Mouse (Mus musculus) heart, adult 9 months (tissue): Measurements from ENCODE around the gene Scd1.

Source experiments
- DNase-seq, 2 experiments: peaks; one replicate each; pipeline ENCODE4 v3.0.0; 2022; ENCODE audit warnings: low spot score in 2 of 2

Gene Scd1

DNA sequence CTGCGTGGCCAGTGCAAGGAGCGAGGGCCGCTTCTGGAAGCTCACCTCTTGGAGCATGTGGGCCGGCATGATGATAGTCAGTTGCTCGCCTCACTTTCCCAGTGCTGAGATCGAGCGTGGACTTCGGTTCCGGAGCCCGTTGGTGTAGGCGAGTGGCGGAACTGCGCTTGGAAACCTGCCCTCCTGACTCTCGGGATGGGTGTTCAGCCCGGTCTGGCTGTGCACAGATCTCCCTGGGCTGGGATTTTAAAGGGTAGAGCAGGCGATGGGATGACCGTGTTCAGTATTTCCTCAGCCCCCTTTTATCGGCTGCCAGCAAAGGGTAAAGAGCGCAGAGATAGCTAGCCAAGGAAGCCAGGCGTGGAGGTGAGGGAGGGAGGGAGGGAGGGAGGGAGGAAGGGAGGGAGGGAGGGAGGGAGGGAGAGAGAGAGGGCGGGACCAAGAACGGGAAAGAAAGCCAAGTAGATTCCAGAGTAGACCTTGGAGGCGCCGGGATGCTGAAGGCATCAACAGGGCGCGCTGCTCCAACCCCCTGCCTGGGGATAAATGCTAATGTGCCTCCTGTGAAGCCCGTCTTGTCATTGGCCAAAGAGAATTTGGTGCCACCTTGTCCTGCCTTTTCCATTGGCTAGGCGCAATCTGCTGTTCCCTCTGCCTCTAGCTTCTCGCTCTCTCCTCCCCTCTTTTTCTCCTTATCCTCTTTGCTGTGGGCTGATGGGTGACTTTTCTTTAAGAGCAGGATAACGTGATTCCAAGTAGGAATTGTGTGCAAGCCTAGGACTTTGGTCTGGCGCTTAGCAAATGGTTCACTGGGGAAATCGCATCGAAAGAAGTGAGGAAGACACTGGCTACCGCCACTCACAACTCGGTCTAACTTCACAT, at the start of gene Scd1:
TSS of gene Scd1 (minus strand) at position 539 of the 882 bp plus-strand sequence.
- DNase-seq = peak; percentile 67 to 78

DNA sequence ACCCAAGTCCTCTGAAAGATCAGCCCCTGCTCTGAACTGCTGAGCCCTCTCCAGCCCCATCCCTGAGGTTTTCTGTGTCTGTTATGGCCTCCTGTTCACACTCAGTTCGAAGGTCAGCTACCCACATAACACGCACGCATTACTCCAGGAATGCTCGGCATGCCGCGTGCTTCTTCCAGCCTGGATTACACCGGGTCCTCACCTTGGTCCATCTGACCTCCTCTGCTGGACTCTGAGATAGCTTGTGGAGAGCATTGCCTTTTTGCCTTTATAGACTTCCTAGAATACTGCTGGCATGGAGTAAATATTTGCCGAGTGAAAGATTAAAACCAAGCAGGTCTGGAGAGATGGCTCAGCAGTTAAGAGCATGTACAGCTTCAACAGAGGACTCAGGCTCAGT, 47.7 kb upstream of the Scd1 start:
- no peak for DNase-seq

DNA sequence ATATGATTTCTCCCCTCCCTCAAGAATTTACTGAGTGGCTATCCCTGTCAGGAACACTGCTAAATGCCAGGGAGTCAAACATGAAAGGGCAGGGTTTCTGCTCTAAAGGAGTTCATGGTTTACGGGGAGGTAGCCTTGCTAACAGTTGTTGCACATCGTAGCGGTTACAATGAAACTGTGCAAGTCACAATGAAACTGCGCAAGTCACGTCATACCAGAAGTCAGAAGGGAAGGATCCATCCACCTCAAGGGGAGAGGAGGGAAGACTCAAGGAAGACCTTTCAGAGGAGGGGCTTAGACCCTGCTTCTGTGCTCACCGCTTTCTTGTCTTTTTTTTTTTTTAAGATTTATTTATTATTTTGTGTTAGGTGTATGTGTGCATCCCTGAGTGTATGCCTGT, 47.2 kb upstream of the Scd1 start:
- no peak for DNase-seq

DNA sequence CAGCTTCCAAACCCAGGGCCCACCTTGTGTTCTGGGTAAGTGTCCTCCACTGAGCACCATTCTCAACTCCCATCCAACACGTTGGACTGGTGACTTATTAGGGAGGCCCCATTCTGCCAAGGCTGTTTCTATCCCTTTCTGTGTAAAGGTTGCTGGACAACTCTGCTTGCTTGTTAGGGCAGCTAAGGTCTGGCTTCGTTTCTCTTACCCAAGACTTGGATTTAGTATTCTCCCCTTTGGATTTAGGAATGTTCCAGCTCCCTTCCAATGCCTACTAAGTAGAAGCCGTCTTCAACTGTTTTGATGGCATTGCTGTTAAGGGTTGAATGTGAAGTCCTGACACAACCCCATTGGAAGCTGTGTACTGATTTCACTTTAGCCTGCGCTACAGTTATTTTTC, 40.2 kb upstream of the Scd1 start:
- DNase-seq = no peak

DNA sequence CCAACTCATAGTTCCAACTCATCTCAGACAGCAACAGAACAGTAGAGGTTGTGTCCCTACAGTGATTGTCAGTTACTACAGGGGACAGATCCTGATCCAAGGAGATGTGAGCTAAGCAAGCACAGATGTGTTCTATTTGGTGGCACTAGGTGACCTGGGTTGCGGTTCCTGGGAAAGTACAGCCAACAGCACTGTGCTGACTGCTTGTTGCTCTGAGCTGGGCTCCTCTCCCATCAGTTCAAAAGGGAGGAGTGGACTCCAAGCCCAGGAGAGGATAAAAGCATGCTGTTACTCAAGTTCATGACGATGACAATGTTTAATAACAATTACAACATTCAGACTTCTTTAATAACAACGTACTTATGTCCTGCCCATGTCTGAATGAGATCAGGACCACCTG, 38.1 kb upstream of the Scd1 start:
- peak in 1 of 2 experiments; percentile 27 for DNase-seq

DNA sequence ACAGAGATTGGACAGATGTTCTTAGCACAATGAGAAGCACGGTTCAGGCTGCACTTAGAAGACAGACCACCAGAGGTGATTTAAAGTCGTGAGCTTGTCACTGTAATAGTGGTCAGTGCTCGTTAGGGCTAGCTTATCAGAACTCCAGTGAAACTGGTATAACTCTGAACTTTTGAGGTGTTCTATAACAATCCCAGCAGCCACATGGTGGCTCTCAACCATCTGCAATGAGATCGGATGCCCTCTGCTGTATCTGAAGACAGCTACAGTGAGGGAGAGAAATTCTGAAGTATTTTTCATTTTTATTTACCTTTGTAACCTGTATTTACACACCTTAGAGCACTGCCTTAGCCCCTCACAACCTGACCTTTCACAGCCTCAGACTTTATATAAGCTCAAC, 31.6 kb upstream of the Scd1 start:
- no peak for DNase-seq

DNA sequence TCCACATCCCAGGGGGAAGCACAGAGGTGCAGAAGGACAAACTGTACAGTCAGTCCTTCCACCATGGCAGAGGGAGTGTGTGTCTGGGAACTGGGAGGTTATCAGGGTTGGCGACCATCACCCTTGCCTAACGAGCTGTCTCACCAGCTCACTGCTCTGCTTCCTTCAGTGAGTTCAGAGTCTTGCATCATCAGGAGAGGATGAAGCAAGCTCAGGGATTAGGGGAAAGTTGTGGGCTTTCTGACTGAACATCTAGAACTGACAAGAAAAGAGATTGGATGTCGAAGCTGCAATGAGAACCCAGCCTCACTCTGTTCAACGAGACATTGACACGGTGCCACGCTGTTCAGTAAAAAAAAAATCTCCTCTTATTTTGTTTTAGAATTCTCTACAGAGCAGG, 30.3 kb upstream of the Scd1 start:
- DNase-seq = no peak

DNA sequence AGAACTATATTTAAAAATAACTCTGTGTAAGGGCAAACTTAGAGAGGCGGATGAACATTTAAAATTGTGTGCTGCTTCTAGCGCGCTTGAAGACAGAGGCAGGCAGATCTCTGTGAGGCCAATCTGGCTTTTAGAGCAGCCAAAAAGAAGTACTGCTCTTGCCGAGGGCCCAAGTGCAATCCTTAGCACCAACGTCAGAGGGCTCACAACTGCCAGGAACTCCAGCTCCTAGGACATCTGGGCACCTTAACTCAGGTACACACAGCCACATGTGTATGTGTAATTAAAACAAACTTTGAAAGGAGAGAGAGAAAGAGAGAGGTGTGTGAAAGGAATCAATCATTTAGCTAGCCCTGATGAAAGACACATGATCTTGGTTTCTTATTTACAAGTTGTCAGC, 24.4 kb upstream of the Scd1 start:
- DNase-seq = no peak

DNA sequence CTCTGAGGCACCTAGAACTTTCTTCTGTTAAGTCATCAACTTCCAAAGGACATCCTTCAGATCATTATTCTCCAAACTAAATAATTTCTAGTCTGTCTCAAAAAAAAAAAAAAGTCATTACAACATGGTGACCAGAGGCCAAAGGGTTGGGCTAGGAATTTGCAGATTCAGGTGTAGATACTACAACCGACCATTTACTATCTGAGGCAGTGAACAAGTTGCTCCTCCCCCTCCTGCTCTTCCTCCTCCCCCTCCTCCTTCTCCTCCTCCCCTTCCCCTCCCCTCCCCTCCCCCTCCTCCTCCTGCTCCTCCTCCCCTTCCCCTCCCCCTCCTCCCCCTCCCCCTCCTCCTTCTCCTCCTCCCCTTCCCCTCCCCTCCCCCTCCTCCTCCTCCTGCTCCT, 20.0 kb upstream of the Scd1 start:
- no peak for DNase-seq

DNA sequence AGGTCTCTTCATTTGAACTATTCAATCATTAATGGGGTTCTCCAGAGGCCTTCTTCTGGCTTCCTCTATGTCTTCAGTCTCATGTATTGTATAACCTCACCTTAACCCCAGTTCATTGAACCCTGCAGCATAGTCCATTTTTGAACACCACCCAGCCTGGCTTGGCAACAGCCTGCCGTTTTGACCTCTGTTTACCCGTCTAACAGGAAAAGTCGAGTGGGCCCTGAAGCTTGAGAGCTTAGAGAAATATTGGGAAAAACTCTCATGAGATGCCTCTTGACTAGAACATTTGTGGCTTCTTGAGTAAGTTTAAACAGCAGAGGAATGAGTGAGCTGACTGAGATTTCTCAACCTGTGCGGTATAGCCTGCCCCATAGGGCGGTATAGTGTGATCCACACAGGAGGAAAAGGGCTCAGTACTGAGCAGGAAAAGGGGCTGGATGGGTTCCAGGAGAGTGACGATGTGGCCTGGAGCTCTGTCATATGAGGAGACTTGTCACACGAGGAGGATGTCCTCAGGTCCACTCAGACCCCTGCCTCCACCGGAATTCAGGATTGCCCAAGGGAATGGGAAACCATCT, 14.5 kb upstream of the Scd1 start:
- DNase-seq = peak; percentile 19 to 37

DNA sequence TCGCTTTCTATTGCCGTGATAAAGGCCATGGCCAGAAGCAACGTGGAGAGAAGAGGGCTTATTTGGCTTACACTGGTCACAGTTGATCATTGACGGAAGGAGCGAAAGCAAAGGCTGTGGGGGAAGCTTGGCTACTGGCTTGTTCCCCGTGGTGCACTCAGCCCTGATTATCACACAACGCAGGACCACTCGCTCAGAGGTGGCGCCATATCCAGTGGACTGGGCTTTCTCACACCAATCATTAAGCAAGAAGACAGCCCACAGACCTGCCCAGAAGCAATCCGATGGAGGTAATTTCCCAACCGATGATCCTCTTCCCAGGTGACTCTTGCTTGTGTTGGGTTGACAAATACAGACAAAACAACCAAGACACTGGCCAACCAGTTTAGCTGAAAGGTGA, 11.9 kb upstream of the Scd1 start:
- no peak for DNase-seq

DNA sequence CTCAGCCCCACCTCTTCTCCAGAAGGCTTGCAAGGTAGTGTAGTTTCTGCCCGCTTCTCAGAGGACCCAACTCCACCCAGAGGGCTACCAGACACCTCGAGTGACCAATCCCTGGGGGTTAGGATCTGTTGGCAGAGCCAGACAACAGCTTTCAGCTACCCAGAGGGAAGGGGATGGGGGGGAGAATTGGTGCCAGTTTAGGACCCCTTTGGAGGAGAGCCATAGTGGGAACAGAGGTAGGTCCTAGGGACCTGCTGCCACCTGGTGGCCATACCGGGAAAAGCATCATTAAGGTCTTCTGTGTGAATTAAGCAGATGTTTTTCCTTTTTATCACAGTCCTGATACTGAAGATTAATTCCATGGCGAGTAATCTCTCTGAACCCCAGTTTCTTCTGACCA, 11.3 kb upstream of the Scd1 start:
- peak; percentile 17 to 63 for DNase-seq

DNA sequence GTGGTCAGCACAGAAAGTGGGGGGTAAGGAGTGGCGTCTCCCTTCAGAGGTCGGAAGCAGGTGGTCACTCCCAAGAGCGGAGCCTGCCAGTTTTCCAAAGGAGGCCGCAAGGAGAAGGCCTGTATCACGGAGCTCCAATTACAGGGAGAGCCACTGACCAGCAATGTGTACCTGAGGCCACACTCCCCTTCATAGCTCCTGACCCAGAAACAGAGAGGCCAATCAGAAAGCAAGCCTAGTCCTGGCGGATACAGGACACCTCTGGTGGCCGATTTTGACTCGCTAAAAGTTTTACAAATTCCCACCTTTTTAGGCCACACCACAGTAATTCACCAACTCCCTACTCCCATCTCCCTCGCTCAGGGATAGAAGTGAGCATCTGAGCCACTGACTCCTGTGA, 10.9 kb upstream of the Scd1 start:
- DNase-seq = no peak

DNA sequence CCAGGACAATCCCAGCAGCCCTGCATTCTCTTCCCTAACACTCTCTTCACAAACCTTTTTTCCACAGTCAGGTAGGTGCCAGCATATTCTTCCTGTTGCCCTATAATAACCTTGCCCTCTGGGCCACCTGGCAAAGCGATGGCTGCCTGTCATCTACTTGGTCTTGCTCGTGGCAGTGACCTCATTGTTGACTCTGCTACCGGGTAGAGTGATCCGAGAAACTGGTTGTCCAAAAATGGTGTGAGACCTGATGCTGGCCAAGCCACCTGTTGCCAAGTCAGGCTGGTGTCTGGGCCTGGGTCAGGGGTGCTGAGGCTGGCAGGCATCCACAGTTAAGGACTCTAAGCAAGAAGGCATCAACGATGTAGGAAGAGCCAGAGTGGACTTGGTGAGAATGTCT, 10.4 kb upstream of the Scd1 start:
- no peak for DNase-seq

DNA sequence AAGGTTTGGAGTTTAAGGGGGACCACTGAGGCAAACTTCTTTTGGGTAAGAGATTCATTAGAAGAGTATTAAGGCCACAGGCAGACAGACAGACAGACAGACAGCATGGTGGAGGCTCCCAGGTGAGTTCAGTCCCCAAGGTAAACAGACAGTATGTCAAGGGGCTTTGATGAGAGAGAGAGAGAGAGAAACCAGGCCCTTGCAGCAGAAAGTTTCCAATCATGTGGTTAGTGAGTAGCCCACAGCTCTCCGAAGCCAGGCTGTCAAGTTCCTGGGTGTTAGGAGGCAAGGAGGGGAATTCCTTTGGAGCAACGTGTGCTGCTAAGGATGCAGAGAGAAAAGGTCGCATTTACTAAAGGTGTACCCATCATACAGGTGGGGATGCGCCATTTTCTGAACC, 9.8 kb upstream of the Scd1 start:
- DNase-seq = no peak

DNA sequence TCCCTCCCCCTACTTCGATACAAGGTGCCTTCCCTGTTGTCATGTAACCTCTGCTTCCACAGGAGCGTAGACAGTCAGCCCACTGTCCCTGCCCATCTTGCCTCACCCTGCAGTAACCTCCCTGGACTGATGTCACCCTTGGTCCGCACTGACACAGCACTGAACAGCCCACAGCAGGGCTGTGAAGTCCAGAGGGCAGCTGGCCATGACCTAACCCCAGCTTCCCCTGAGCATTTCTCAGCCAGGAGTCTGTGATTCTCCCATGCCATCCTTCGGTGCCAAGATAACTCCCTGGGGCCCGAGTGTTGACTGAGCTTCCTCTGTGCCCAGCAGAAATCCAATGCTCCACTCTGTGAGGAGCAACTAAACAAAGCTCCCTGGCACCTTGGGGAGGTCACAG, 8.6 kb upstream of the Scd1 start:
- DNase-seq = no peak

DNA sequence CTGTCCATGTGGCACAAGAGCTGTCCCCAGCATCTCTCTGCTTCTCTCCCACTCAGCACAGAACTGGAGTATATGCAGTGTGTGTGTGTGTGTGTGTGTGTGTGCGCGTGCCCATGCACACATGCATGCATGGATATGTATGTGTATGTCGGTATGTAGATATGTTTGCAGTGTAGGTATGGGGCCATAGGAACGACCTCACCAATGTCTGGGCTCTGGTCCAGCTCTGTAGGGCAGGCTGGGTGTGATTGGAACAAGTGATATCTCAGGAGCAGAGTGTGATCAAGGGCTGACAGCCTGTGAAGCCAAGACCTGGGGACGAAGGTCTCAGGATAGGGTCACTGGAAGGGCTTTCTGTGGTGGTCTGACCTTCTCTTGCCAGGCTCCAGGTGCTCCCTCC, 7.8 kb upstream of the Scd1 start:
- DNase-seq = no peak

DNA sequence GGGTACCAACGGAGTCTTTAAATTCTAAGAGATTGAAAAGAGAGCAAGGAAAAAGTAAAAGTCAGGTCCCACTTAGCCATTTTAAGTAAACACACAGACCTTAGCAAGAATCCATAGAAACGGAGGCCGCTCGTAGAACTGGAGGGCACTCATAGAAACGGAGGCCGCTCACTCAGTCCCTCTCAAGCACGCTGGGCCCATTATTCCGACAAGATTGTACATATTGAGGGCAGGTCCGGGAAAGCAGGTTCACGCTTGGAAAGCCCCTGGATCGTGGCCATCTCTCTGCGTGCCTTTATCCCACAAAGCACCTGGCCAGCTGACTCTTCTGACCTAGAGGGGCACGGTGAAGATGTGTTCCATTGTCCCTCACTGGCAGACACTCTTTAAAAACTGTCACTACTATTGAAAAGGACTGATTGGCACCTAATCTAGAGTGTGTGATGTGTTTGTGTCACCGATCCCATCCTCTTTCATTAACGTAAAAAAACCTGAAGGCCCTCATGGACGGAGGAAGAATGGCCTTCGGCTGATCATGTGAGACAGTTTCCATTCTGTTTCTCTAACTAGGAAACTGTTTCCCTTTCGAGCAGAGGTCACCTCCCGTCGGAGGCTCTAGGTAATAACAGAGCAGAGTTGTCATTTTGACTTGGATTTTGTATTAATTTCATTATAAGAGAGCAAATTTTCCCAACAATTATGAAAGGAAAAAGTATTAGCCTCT, 2.8 kb upstream of the Scd1 start:
- DNase-seq = no peak

DNA sequence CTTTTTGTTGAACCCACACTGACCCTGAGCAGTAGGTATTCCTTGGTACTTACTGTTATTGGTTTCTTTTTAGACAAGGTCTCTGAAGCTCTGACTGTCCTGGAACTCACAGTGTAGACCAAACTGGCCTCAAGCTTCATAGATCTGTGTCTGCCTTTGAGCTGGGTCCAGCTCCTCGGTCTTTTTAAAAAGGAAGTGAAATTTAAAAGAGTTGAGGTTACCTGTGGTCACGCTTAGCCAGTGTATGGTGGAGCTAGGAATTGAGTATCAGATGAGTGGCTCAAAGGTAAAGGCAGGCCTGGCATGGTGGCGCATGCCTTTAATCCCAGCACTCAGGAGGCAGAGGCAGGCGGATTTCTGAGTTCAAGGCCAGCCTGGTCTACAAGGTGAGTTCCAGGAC, 916 bp upstream of the Scd1 start:
- no peak for DNase-seq

DNA sequence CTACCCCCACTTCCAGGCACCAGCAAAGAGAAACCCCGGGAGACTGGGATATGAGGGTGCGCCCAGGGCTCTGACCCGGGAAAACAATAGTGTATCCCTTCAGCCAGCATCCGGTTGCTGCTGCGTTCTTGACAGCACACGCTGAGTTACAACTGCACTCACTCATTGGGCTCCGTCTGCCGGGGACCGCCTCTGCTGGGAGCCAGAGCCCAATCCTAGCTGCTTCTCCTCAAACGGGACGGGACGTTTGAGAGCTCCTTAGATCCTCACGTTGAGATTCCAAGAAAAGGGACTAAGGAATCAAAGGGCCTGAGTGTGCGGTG, 505 bp upstream of the Scd1 start:
- peak; percentile 81 to 87 for DNase-seq

DNA sequence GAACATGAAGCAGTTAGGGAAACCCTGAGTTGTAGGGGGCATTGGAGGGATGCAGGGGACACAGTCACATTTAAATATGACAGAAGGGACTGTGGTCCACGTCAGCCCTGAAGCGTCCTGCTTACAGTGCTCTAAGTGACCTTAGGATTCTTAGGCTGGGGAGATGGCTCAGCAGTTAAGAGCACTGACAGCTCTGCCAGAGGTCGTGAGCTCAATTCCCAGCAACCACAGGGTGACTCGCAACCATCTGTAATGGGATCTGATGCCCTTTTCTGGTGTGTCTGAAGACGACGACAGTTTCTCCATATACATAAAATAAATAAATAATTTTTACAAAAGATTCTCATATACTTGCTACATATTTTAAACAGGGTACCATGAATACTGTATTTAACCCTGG, 4.1 kb downstream of the Scd1 start:
- no peak for DNase-seq

DNA sequence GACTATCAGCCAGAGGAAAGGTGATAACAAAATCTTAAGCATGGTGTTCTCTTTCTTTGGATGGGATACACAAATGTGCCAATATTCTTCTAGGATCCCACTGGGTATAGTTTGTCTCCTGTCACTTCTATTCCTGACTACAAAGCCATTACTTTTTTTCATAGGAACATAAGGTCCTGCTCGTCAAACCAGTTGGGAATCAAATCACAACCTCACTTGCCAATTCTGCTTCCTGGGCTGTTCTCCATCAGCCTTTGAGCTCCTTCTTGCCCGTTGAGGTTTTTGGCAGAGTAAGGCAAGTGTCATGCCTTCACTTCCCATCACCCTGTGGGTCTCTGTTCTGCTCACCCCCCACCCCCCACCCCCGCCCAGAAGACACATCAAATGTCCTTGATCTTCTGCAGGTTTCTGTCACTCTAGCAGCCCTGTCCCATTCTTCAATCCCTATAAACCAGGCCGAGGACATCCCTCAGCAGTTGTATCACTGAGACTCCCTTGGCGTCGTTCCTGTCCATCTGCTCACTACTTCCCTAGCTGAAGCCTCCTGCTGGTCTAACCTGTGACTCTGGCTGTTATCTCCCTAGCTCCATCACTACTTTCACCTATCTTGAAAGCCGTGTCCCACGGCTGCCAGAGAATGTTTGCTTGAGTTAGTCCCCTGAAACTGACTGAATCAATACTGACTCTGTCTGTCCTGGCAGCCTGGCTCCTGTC, 7.0 kb downstream of the Scd1 start:
- DNase-seq = no peak

DNA sequence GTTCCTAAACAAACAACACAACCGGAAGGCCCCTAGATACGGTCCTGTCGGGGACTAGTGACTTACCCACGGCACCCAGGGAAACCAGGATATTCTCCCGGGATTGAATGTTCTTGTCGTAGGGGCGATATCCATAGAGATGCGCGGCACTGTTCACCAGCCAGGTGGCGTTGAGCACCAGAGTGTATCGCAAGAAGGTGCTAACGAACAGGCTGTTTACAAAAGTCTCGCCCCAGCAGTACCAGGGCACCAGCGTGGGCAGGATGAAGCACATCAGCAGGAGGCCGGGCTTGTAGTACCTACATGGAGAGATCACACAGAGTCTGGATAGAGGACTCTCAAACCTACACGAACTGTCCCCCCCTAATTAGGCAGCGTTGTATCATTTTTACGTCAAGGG, 7.6 kb downstream of the Scd1 start:
- no peak for DNase-seq
